Mouse (Mus musculus): Measurements from ENCODE around the gene Wdr81.

- no peak for TF ChIP-seq USF1 (IDR thresholded peaks at IDR 0.05; ENCODE audit: low read depth)
- no peak for TF ChIP-seq POLR2A (IDR thresholded peaks at IDR 0.05; ENCODE audit: insufficient read length, low read depth)
Measured at GRCm38 (mm10) chr11:75498126-75498525, 43.6 kb upstream of the Wdr81 start.
